Mouse (Mus musculus) erythroid progenitor cell, adult 5-6 weeks (primary cell): ENCODE data around the gene Gm10840. TPM values are rescaled to one million over a fixed set of nuclear protein-coding genes. Genes with fewer than 3 reads are reported as not detected.
"Not testable (repeated sequence)": the region's sequence is repeated elsewhere in the genome, so short reads cannot be mapped to it uniquely, and the experiment has no call there.

ENCODE experiments used
- ATAC-seq: replicated peaks from 2 replicates; pipeline ENCODE4 v1.8.0; 2016; ENCODE audit warnings: moderate number of reproducible peaks, mild to moderate bottlenecking, moderate TSS enrichment, inconsistent platforms; ENCODE audit not compliant: poor library complexity, low FRiP score, severe bottlenecking
- total RNA-seq, 2 experiments: library from RNA; stranded (forward) in 1 of 2; stranded (reverse) in 1 of 2; fragments of 150-400 nt in 1 of 2; fragments of 186-747, 209-891 nt in 1 of 2; gene quantifications; 2 replicates each; pipeline versions ENCODE4 v1.2.3 to v1.2.4; 2015 to 2017; ENCODE audit warnings: low replicate concordance in 2 of 2

The Gm10840 gene
- total RNA-seq (2015; ENCODE audit: low replicate concordance), result not detected in 2 replicates
- not detected in 2 replicates for total RNA-seq (2017; ENCODE audit: low replicate concordance)

DNA sequence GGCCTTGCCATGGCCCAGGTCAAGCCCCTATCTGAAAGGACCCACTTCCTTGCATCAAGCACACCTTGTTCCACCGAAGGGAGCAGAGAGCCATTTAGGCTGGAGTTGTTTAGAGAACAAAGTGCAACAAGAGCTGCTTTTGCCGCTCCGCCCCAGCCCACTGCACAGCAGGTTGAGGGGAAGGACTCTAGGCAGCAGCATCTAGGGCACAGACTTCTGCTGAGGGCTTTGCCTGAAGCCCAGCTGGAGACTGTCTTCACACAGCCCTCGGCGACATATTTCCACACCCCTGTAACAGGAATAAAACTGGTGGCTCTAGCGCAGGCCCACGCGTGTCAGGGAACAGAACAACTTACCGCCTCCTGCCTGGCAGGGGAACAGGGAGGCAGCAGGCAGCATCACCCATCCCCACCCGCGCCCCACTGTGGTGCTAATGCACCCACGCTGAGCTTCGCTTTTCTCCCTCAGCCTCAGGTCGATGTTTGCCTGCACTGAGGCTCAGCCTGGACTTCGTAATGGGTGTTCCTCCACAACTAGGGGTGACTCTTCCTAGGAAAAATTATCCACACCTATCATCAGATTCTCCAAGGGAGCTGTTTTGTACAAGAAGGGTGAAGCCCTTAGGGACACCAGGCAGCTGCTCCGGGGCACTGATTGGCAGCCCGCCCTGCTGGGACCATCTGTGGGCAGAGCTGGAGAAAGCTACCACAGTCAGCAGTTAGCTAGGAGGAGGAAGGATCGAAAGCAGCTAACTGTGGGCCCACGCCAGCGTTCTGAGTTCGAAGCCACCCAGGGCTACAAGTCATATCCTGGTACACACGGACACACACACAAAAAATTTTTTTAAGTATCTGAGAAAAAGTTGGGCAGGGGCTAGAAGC, at the start of gene Gm10840, which contains the start of gene Limd2:
TSS of gene Gm10840 (plus strand) at position 10 of the 881 bp plus-strand sequence.
TSS of gene Limd2 (minus strand) at position 20 of the 881 bp plus-strand sequence.
- ATAC-seq, result no peak

DNA sequence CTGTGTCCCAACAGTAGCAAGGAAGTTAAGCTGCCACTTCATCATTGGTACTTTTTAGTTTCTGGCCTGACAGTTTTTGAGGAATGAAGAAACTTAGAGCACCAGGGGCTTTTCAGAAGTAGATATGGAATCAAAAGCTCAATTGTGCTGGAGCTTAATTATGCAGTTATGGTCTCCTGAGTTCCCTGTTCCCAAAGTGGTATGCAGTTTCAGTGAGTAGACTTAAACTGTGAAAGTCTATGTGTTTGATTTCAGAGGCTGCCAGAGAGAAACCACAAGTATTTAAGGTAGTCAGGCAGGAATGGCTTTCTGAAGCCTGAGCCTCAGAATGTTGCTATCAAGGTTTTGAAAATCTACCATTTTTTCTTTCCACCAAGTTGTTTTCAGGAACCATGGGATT, 49.0 kb upstream of the Gm10840 start:
- no peak for ATAC-seq

DNA sequence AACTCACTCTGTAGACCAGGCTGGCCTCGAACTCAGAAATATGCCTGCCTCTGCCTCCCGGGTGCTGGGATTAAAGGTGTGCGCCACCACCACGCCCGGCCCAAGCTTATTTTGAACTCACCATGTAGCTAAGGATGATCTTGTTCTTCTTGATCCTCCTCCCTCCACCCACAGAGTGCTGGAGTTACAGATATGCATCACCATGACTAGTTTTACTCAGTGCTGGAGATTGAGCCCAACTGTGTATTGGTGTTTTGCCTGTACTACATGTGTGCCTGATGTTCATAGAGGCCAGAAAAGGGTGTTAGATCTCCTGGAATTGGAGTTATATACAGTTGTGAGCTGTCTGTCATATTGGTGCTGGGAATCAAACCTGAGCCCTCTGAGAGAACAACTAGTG, 38.4 kb upstream of the Gm10840 start:
- ATAC-seq, result no peak

DNA sequence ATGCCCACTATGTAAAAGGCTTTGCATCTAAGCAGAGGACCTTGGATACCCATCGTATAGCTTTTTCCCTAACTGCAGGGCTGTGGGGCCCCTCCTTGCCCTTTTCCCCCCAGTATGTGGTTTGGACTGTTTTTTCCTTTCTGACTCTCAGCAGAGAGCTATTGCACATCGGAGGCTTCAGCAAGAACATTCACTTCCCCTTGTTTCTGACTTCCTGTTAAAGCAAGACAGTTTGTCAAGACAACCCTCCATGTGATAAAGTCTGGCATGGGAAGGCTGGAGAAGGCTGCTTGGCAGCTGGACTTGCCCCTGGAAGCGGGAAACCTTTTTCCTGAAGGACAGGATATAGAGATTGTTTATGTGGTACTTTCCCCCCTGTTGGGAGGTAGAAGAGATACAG, 37.9 kb upstream of the Gm10840 start:
- no peak for ATAC-seq

DNA sequence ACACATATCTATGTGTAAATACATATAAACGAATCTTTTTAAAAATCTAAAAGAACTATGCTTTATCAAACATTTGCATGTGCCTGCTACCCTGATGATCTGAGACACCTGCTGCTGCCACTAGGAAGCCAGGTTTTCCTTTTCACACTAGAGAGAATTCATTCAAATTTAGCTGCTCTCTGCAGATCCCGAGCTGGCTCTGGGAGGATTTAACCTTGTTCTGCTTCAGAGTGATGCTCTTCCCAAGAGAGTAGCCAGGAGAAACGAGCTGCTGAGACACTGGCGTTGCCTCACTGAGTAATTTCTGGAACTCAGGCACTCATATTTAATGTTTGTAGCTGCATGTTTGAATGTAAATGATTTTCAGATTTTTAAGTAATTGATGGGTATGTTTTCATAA, 35.9 kb upstream of the Gm10840 start:
- ATAC-seq, result no peak

DNA sequence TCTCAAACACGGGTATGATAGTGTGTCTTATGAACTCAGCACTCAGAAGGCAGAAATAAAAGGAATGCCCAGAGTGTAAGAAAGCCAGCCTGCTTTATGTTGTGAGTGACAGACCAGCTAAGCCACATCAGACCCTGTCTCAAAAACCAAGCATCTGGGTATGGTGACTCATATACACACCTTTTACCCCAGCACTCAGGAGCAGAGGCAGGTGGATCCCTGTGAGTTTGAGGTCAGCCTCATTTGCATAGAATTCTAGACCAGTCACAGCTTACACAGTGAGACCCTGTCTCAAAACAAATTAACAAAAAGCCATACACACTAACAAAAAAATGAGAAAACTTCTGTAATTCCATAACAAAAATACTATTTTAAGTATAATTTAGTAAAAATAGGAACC, 34.8 kb upstream of the Gm10840 start:
- ATAC-seq, result no peak

DNA sequence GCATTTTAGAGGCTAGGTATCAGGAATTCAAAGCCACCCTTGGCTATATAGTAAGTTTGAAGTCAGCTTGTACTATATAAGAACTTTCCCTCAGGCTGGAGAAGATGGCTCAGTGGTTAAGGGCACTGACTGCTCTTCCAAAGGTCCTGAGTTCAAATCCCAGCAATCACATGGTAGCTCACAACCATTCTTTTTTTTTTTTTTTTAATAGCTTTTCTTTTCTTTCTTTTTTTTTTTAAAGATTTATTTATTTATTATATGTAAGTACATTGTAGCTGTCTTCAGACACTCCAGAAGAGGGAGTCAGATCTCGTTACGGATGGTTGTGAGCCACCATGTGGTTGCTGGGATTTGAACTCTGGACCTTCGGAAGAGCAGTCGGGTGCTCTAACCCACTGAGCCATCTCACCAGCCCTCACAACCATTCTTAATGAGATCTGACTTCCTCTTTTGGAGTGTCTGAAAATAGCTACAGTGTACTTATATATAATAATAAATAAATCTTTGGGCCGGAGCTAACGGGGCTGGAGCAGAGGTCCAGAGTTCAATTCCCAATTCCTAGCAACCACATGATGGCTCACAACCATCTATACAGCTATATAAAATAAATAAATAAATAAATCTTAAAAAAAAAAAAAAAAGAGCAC, 33.8 kb upstream of the Gm10840 start:
- ATAC-seq, result not testable (repeated sequence)

DNA sequence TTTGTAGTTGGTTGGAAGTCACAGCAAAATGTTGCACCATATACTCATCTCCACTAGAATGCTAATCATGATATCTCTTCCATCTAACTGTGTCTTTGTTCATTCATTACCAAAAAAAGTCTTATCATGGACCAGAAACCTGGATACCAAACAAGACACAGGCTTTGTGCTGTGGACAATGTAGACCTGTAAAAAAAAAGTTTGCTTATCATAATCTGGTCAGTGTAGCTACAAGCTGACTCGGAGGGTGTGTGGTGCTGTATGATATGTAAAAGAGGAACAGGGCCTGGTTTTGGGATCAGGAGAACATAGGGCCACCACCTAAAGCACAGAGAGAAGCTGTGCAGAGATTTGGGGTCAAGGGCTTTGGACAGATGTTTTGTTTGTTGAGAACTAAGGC, 31.2 kb upstream of the Gm10840 start:
- no peak for ATAC-seq

DNA sequence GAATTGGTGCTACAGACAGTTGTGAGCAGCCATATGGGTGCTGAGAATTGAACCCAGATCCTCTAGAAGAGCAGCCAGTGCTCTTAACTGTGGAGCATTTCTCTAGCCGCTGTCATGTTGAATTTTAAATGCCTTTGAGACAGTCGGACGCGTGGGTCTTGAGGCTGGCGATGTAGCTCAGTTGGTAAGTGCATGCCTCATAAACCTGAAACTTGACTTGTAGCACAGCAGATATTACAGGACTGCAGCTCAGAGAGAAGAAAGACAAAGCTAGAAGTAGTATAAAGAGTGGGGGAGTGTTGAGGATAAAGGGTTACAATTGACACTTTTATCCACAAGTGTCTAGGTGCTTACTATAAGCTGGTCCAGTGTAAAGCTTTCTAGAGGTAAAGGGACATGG, 28.1 kb upstream of the Gm10840 start:
- ATAC-seq, result no peak

DNA sequence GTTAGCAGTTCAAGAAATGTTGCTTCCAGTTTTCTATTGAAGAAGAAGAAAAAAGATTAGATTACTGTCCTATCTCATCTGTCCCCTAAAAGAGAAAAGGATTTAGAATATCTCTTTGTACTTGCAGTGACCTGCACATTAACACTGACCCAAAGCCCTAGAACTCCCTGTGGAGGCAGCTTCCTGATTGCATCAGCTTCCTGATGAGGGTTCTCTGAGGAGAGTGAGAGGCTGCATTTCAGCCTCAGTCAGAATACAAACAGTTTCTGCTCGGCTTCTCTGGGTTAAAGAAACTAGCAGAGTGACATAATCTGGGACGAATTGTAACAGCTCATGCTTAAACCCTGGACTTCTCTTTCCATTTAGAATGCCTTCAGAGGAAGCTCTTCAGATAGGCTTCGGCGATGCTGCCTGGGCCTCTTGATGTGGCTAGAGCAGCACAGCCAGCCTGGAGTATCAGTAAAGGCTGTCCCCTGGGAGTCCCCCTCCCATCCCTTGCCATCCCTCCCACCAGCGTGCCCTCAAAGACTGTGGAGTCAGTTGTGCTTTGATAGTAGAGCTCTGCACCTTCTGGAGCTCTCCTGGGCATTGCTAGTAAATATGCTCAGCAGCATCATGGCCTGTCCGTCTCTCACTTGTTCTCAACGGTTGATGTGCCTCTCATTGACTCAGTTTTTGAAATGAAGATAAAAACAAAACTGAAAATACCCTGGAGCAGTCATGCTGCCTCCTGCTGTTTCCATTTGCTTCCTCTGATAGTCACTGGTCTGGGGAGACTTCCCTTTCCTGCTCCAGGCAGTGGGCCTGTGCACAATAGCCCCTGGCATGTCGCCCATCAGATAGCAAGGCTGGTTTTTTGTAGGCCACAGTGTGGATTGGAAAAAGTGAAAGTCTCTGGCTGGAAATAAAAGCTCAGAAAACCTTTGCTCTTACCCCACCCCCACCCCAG, 25.8 kb upstream of the Gm10840 start:
- no peak for ATAC-seq

DNA sequence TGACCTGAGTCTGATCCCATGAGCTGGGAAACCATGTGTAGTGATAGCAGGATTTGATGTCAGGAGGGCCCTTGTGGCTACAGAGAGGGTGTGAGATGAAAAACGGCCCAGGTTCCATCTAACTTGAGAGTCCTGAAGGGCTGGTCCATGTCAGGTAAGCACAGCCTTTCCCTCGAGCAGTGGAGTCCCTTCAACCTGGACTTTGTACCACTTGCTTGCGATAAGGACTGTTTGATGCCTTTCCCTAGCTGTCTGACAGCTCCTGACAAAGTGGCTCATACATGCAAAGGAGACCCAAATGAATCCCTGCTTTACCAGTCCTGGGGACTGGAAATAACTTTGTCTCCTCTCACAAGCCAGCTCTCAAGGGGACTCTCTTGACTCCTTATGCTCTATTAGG, 9.4 kb upstream of the Gm10840 start:
- no peak for ATAC-seq

DNA sequence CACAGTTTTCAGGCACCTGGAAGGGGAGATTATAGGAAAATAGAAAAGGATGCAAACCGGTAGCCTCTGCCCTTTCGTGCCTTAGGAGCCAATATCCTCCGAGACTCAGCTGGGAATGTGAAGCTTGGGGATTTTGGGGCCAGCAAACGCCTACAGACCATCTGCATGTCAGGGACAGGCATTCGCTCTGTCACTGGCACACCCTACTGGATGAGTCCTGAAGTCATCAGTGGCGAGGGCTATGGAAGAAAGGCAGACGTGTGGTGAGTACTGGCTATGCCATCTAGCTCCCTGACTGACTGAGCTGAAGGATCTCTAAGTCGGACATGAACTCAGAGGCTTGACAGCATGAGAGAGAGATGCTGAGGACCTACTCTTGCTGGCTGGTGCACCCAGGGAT, 8.5 kb upstream of the Gm10840 start:
- ATAC-seq, result no peak

DNA sequence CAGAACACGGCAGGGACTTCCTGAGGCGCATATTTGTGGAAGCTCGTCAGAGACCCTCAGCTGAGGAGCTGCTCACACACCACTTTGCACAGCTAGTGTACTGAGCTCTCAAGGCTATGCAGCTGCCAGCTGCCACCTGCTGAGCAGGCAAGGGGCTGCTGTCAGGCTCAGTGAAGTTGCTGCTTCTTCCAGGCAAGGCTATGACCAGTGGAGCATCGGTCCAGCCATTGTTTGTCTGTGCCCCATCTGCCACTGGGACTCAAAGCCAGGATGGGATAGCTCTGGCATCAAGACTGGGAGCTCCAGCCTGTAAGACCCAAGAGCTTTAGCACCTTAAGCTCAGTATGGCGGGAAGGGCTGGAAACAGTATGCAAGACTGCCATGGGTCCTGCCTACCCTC, 6.6 kb upstream of the Gm10840 start:
- no peak for ATAC-seq

DNA sequence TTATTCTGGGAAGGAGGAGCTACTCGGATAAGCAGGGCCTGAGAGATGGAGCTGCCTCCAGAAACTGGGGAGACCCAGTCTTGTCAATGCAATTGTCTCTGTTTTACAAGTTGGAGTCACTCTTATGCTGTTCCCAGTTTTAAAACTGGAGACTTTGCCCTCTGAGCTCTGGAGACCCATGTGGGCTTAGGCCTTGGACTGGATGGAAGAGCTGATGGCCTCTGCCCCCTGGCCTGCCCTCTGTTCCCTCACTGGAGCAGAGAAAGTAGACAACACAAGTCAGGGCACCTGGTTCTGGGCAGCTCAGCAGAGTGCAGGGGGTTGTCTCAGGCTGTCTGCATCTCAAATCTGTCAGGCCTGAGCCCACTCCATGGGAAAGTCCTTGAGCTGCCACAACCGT, 5.9 kb upstream of the Gm10840 start:
- ATAC-seq, result no peak

DNA sequence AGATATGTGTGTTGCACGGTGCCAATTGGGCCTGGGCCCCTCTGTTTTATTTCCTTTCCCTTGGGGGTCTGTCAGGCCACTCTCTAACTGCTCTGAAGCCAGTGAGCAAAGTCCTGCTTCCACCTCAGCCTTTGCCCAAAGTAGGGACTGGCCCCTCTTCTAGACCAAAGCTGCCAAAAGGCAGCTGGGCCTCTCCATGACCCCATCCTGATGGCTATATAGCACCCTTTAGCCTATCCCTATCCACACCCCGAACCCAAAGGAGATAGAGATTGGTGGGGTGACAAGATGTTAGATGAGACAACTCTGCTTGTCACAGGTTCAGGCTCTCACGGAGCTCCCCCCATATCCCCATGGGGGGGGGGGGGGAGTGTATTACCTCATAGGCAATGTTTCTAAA, 4.9 kb upstream of the Gm10840 start:
- no peak for ATAC-seq

DNA sequence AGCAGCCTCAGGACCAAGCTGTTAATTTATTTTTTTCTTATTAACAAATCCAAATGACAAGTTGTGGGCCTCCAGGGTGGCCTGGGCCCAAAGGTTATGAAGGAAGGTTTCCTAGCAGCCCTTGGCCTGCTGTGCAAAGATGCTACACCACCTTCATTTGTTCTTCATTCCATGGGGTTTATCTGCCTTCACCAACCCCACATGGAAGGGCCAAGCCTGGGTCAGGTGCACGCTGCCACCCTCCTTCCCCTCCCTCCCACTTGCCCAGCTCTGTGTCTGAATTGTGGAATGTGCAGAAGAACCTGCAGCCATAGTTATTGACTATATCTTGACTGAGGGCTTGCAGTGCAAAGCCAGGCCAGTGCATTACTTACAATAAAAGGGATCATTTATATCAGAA, 4.4 kb upstream of the Gm10840 start:
- no peak for ATAC-seq

DNA sequence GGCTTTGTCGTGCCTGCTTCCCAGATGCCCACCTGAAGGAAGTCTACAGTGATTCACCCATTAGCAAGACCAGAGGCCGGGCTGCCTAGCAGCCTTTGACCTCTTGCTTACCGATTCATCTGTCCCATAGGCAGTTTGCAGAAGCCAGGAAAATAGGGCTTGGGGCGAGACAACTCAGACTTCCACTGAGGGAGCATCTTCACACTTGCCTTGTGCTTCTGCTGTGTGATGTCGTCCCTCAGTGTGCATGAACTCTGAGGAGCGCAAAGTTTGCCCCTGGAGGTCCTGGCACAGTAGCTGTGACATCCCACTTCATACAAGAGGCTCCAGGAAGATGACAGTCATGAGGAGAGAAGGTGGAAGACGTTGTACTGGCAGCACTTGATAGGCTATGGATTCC, 3.5 kb upstream of the Gm10840 start:
- ATAC-seq, result no peak

DNA sequence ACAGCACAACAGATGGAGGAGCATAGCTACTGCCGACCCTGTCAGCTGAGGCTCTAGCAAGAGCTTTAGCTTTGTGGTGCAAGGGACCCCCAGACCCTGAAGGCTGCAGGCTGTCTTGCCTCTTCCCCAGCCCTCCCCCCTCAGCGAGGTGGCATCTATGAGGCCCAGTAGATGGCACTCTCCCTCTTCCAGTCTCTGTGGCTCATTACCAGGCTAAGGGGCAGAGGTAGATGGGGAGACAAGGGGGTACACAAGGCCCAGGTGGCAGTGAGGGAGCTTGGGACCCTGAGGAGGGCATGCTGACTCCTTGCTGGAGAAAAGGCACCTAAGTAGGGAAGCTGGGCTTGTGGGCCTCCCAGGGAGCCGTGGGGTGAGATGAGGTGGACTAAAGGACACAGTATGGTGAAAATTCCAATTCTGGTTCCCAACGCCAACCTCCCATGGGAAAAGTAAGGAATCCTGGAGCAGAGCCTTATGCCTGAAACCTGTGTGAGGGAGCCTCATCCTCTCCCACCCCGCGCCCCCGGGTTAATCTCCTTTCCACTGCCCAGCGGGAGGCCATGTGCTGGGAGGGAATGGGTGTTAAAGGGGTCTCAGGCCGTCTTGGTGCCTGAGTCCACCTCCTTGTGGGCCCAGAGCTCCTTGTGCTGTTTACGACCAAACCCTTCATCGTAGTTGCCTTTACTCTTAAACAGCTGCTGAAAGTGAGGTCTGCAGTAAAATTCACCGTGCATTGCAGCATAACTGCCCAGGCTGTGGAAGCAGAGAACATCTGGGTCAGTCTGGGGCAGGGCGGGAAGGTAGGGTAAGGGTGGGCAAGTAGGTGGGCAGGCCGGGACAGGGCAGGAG, 2.3 kb upstream of the Gm10840 start:
- no peak for ATAC-seq

DNA sequence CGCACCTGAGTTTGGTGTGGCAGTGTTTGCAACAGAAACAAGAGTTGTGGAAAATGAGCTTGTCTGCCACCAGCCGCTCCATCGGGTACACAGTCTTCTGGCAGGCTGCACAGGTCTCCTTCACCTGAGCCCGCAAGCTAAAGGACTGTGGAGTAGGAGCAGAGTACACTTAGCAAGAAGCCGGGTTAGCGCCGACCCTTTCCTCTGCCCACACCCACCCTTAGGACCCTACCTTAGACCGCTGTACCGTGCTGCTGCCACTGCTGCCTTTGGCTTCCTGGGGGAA, 1.8 kb upstream of the Gm10840 start:
- ATAC-seq, result no peak
